In the genomic region with DNA sequence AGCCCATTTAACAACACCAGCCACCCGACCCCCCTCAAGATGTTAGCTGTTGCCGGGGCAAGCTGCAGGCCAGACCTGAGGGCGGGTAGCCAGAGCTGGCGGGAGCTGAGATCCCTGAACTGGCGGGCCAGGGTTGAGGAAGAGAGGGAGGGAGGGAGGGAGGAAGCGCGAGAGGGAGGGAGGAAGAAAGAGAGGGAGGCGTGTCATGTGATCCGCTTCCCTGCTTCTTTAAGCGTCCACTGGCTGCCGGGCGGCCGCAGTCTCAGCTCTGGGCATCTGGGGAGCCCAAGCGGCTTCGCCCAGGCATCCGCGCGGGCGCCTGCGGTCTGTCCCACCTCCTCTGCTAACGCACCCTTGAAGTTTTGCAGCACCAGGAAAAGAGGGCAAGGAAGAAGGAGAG, we compare ENCODE assay signal across 7 mouse cellular contexts. TPM values are rescaled to one million over a fixed set of nuclear protein-coding genes. Genes with fewer than 3 reads are reported as not detected.
DNase-seq lines count a peak whose midpoint lies in the region; ATAC-seq lines count a peak whose summit lies in the region.

Gene Wls, plus strand, starts transcription at position 192 of the 400 bp plus-strand sequence.

- intact Hi-C loops in left cerebral cortex, postnatal 36 days (cut with DNase I): no loop called here

- H3K4me1 ChIP-seq in embryonic facial prominence, embryonic 10.5 days: peaks cover 25% of the 10 kb centered on the region
- H3K4me1 ChIP-seq in intestine, embryonic 15.5 days (replicated peaks): peaks cover 7% of the 10 kb centered on the region; the same call in 1 of the 2 replicates

- H3K4me2 ChIP-seq in intestine, embryonic 15.5 days (replicated peaks): peak within 1 kb of the TSS; percentile 73

- no peaks in the 10 kb centered on the region for H3K36me3 ChIP-seq in embryonic facial prominence, embryonic 10.5 days (replicated peaks)
- H3K36me3 ChIP-seq in intestine, embryonic 15.5 days: no peaks in the 10 kb centered on the region

- H3K9ac ChIP-seq in intestine, embryonic 15.5 days: peak within 1 kb of the TSS; percentile 71

- peak; percentile 85 for DNase-seq in adrenal gland, postnatal 10 days
- peak; percentile 88 for DNase-seq in embryonic facial prominence, embryonic 10.5 days (ENCODE audit: low spot score)
- DNase-seq in gonadal fat pad, adult 2 months (ENCODE audit: low read depth): no peak
- peak; percentile 71 to 74 for DNase-seq in left cerebral cortex, postnatal 36 days (ENCODE audit: low spot score in 2 of 2)
- DNase-seq in mesoderm, embryonic 11.5 days (ENCODE audit: low read depth, low spot score): peak; percentile 81
- DNase-seq in right cerebral cortex, postnatal 4 days: peak; percentile 42

- ATAC-seq in intestine, embryonic 15.5 days: peak; percentile 93

- H3K9me3 ChIP-seq in embryonic facial prominence, embryonic 10.5 days: no peaks in the 10 kb centered on the region
- no peaks in the 10 kb centered on the region for H3K9me3 ChIP-seq in intestine, embryonic 15.5 days

- peak within 1 kb of the TSS; percentile 73 for H3K4me3 ChIP-seq in embryonic facial prominence, embryonic 10.5 days
- peak within 1 kb of the TSS; percentile 63 for H3K4me3 ChIP-seq in intestine, embryonic 15.5 days (replicated peaks)

- peaks cover 24% of the 10 kb centered on the region for H3K27me3 ChIP-seq in embryonic facial prominence, embryonic 10.5 days (replicated peaks; ENCODE audit: low read depth, poor library complexity, severe bottlenecking)
- no peaks in the 10 kb centered on the region for H3K27me3 ChIP-seq in intestine, embryonic 15.5 days (replicated peaks)

- peak within 1 kb of the TSS; percentile 91 for H3K27ac ChIP-seq in embryonic facial prominence, embryonic 10.5 days (replicated peaks)
- H3K27ac ChIP-seq in intestine, embryonic 15.5 days: peak within 1 kb of the TSS; percentile 85

- under 1% methylated on average over 20 of the region's 21 CpGs for WGBS in embryonic facial prominence, embryonic 10.5 days
- under 1% methylated on average over 21 of the region's 21 CpGs for WGBS in intestine, embryonic 15.5 days

RNA-seq across cellular contexts. Expression of gene Wls, which starts in this region (rescaled TPM):
- 10 to 100 TPM; 42.5 to 46.5 TPM for total RNA-seq in adrenal gland, postnatal 10 days (2021)
- polyA plus RNA-seq in embryonic facial prominence, embryonic 10.5 days (2016; fragmentation: Nextera tagmentation; extraction: Ambion mirVana): 118 and 122 TPM in 2 replicates
- 49.0 and 52.1 TPM in 2 replicates for polyA plus RNA-seq in gonadal fat pad, adult 2 months (2012; rRNA removed)
- 76.3 and 82.2 TPM in 2 replicates for polyA plus RNA-seq in intestine, embryonic 15.5 days (2015; fragmentation: Nextera tagmentation; extraction: Ambion mirVana)
- total RNA-seq in left cerebral cortex, postnatal 36 days (2021): 10 to 100 TPM; 42.7 to 43.2 TPM
